Mouse (Mus musculus) Muller cell, postnatal 12 days (primary cell): ENCODE data around the gene Fshr.
"Not testable (repeated sequence)": the region's sequence is repeated elsewhere in the genome, so short reads cannot be mapped to it uniquely, and the experiment has no call there.

ENCODE experiments used
- DNase-seq: peaks from one replicate; pipeline ENCODE4 v3.0.0-alpha.2; 2015; ENCODE audit errors: inconsistent ontology term

Fshr gene

DNA sequence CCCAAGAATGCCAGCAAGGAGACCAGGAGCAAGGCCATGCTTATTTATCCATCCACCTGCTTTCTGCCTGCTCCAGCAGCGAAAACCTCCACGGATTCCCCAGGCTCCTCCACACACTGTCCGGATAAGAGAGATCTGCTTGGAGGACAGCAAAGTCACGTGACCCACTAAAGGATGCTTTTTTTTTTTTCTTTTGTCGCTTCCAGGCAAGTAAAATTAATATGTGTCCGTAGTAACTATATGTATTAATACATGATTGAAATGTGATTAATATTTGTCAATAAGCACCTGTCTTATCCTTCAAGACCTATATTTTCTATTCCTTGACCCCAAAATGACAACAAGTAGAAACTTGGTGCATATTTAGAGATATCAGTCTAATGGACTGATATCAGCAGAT is at the start of gene Fshr:
Fshr (minus strand) TSS at position 101 of the 400 bp plus-strand sequence.
- DNase-seq, result no peak

DNA sequence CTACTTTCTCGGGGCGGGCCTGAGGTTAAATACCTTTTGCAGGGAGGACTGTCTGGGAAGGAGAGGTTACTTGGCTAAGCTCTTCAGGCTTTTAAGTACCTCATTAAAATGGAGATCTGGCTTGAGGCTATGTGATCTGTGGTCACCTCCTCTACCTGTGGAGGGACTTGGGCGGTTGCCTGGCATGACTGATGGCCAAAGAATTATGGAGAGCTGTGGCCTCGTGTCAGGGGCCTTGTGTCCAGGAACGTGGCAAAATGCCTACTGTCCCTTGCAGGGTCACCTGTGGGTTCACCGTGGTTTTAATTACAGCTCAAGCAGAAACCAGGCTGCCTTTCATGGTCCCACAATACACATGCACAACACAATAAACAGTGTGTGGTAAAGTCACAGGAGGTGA is 1.7 kb upstream of the Fshr start:
- peak; percentile 34 for DNase-seq

DNA sequence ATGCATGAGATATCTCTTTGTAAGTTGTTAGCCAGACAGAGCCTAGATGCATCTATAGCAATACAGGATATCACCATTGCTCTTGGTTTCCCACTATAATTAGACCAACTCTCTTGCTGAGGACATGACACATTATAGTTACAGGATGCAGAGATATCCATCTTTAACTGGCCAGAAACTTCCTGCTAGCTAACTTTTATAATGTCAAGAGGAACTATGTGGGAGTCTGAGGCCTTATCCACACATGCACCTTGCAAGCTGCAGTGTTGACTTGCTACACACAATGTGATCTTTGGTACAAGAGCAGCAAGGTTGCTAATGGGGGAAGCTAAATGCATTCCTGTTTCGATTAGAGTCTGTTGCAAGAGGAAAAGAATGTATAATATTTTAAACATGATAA is 26.9 kb downstream of the Fshr start:
- no peak for DNase-seq

DNA sequence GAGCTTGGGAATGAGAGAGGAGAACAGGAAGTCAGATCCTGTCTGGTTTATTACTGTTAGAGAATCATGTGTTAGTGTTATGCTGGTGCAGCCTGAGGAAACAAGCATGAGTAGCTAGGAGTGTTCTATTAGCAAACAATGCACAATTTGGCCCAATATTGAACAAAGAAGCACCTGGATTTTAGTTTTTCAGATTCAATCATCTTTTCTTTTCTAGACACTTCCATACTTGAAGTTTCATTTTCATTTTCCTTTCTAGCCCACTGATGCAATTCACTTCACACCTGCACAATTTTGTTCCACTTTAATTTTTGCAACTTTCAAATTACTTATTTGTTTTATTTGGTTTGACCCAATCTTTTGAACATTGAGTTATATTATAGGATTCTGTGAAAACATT is 35.7 kb downstream of the Fshr start:
- no peak for DNase-seq

DNA sequence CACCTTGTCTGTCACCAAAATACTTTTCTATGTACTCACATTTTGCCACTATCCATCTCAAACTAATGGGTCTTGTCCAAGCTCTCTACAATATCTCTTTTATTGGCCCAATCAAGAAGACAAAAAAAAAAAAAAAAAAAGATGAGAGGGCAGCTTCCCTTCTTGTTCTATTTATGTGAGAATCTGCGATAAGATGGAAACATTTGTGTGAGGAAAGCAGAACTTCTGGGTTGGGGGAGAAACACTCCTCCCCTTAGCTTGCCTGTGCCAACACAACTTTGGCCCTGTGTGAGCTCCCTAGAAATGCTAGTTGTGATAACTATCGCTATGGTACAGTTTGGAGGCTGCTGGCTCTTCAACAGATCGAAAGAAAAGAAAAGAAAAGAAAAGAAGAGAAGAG is 38.0 kb downstream of the Fshr start:
- DNase-seq, result no peak

DNA sequence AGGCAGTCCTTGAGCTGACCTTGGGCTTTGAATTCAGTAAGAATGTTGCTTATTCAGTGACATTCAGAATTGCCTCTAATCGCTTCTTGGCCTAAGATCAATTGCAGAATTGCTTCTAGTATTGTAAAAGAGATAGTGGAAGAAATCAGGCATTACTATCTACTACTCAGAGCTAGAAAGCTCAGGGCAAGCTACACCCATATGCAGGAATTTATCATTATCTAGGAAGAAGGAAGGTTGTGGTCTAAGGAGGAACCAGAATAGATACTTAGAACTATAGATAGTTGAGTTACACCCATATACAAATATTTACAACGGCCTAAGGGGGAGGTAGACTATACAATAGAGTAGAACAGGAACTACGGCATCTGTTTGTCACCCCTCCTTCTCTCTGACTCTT is 41.1 kb downstream of the Fshr start:
- not testable (repeated sequence) for DNase-seq

DNA sequence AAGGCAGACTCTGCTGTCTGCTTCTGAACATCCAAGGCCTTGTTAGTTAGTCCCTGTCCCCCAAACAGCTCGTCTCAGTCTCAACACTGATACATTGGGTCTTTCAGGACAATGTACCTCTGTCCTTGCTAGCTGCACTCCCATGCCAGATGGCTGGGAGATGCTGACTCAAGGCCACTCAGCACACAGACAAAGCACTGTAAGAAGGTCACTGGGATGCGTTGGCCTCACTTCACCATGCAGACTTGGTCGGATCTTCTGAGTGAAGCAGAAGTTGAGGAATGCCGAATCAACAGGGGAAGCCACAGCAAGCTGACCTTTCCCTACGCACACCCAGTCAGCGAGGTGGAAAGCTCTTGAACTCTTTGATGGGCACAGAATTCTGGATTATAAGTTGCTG is 55.7 kb downstream of the Fshr start:
- DNase-seq, result peak; percentile 78

DNA sequence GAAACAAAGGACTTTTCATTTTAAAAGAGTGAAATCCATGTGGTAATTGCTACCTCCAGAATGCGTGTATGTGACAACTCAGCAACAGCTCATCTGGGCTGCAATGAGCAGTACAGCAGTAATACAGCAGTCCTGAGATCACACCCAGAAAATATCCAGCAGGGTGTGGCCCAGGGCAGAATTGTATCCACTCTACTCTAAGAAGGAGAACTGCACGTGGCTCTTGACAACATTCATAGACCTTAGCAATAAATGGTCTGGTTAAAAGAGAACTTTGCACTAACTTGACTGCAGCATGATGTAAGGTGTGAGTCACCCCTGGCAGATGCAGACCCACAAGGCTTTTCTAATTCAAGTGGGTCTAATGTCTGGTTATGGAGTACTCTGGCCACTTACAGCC is 80.5 kb downstream of the Fshr start:
- no peak for DNase-seq

DNA sequence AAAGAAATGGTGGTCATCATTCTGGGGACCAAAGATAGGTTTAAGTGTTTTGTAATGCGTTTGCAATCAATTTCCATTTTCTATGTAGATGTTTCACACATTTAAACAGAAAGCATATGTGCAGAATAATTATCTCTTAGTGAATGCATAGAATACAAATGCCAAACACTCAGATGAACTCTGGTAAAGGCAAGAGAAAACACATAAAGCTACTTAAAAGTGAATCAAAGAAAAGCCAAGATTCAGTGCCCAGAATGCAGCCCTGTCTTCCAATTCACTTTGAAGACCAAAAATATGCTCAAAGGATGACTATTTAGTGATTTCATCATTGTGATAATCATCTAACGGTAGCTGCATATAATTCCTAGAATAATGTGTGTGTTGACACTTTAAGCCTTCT is 81.2 kb downstream of the Fshr start:
- no peak for DNase-seq

DNA sequence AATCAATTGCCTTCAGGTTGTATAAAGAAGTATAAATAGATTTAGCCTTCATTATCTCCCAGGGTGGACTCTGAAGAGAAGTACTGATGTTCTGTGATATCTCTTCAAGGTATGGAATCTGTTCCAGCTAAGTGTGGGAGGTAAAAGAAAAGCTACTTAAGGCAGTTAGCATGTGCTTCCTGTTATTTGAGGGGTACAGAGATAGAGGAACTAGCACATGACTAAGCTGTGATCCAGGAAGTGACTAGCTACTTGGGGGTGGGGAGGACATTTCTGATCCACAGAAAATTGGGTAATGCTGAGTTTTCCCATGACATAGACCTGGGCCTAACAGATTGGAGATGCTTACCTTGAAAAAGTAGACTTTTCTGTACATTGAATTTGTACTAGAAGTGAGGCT is 86.5 kb downstream of the Fshr start:
- DNase-seq, result no peak

DNA sequence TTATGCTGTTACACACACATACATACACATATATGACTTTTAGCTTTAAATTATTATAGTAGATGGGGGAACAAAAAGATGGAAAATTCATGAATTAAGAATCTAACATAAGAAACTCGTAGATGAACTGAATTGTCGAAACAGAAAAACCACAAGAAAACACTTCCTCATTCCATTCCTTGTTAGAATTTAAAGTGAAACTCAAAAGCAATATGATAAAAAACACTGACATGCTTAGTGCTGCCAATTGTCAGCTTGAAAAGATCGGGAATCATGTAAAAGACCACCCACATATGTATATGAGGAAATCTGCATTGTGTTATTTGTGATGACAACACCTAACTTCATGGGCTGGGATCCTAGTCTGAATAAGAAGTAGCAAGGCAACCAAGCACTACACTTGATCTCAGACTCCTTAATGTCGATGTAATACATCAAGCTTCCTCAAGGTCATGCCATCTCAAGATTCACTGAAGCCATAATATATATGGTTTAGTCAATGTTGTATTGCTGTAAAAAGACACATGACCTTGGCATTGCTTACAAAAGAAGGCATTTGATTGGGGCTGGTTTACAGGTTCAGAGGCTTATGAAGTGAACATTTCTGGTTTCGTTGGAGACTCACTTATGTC is 99.6 kb downstream of the Fshr start:
- no peak for DNase-seq

DNA sequence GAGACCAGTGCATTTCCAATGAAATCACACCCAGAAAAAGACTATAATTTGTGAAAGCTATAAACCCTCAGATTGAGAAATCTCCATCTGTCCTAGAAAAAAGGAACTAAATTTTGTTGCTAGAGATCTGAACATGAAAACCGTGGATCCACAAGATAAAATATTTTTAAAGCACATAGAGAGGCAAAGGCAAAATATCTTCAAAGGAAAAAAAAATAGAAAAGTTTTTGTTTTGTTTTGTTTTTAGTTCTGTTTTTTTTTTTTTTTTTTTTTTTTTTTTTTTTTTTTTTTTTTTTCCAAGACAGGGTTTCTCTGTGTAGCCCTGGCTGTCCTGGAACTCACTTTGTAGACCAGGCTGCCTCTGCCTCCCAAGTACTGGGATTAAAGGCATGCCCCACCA is 100.7 kb downstream of the Fshr start:
- DNase-seq, result not testable (repeated sequence)

DNA sequence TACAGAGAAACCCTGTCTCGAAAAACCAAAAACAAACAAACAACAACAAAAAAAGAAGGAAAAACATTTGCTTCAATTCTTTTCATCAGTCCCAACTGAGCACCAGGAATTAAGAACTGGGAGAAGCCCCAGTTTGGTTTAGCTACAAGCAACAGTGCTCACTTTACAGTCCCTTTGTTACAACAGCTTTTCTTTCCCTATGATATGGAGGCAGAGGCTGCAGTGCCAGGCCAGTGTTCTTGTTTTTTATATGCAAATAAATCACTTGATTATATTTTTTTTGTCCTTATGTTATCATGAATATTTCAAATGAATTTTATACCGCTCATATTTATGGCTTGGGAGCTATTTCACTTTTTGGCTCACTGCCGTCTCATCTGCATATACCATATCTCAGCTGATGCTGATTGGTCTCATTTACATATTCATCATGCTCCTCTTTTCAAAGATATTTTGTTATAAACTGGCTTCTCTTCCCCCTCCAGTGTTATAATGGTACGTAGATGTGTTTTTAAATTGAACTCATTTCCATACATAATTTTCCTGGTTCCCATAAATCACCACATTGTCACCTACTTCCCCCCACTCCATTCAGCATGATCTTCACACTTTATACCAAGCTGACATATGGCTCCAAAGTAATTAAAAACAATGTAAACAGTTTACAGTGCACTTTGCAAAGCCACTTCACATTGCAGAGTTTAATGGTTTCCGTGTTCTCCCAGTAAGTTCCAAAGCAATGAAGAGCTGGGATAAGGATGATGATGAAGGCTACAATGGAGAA is 110.6 kb downstream of the Fshr start:
- no peak for DNase-seq

DNA sequence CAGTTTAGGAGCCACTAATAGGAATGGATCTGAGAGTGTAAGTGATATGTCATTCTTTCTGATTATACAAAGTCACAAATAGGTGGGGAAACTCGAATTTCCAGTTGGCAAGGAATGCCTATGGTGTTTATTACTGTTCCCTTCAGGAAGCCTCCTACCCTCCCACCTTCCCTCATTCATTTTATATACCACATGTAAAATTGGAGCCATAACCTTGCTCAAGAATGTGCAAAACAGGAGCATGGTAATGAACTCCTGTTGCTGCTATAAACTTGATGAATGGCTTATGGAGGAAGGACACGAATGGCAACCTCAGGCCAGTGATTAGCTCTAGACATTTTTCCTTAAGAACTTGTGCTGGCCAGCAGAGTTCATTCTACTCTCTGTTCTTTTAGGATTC is 117.6 kb downstream of the Fshr start:
- no peak for DNase-seq

DNA sequence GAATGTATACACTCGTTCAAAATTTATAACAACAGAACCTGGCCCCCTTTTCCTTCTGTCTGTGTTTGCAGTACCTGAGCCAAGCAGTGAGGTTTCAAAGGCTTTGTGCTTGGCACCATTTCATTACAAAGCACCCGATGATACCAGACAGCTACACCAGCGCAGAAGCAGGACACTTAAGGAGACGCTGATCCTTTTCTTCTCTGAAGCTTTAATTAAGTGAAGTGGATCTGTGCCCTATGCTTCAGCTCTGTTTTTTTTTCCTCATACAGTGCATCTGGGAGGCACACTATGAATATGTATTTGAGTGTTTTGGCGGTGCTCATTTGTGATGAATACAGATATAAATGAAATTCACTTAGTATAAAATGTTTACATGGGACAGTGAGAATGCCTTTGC is 120.8 kb downstream of the Fshr start:
- DNase-seq, result no peak

DNA sequence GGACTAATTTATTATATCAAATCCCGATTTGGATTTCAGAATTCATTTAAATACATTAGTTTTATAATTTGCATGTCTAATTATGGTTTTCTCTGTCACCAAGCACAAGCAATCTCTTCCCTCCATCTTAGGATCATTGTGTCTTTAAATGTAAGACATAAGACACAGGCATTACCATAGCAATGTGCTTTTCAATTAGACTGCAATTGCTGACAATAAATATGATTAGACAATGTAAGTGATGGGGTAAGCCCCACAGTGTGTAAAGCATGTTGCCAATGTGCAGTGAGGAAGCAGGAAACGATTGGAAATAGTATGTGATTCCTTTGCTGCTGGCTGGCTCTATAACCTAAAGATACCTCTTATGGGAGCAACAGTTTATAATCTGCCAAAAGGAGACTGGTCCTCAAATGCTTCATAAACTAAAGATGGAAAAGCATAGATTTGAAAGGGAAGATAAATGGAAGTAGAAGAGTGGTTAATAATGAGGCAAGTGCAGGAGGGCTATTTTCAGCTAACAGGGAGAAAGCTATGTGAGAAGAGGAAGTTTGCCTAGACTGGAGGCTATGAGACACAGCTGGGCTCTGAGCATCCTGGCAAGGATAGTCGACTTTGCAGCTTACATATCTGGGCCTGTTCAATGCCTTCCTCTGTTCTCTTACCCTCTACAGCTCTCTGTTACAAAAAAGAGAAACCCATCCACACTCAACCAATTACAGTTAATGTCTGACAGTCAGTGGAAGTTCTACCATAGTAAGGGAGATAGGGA is 136.0 kb downstream of the Fshr start:
- peak; percentile 42 for DNase-seq

DNA sequence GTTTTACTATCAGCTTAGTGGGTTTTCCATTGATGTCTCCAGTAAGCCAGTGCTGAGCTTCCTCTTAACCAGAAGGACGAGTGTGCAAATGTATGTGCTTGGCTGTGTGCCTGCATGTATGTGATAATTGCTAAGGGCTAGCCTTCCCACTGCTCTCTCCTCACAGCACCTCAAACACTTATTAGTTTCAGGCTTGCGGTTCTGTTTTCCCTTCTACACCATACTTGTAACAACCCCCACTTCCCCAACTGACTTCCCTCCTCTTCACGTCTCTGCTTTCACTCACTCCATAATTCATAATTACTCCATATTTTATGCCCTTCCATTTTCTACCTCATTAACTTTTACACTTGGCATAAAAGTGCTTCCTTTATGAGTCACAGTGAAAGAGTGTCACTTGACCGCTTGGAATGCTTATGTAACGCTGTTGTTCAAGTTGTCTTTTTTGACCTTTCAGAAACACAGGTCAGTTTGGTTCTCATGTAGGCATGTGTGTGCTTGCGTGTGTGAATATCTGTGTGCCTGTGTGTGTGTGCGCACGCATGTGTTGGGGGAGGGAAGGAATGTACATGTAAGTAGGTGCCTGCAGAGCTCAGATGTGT is 138.0 kb downstream of the Fshr start:
- peak; percentile 89 for DNase-seq

DNA sequence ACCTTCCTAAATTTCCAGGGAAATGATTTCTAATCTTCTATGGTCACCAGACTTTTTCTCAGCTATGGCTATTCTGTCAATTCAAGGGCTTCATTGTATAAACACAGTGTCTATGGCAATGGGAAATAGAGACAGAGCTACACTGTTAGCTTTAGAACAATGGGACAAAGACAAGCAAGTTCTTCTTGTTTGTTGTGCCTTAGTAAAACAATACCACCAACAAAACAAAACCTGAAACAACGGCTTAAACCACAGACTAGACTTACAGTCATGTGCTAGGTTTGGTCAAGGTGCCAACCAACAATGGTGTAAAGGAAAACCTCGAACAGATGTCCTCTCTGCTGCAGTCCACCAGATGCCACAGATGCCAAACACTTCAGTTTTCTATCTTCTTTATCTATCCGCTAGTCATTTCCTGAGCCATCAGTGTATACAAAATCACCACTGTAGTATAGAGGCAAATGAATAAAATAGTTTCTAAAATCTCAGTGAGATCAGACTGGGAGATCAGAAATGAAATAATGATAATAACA is 149.4 kb downstream of the Fshr start:
- DNase-seq, result no peak

DNA sequence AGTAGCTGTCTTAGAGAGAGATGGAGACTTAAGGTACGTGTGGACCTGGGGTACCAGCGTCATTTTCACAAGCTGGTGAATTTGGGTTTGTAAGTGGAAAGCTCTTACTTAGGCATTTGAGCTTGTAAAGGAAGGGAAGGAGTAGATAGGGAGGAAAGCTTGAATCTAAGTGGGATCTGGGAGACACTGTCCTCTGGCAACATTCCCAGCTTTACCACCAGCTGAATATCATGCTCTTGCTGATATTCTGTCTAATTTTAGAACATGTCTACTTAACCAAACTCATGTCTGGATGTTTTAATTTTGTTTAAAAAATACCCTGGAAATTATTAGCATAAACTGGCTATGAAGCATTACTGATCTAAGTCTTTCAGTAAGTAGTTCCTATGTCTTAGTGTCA is 151.4 kb downstream of the Fshr start:
- no peak for DNase-seq

DNA sequence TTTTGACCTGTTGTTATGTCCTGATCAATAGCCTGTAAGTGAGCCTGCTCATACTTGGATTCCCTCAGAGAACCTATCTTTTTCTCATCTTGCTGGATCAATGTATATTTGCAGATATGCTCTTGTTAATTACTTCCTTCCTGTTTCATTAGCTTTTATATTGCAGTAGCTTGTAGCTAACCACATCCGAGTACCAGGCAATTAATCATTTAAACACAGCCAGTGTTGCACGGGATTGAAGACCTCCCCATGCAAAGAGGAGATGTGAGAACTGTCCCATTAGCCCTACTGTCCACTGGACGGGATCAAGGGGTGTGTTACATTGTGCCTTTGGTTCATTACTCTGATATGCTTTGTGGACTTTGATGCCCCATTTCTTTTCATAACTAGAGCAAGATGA is 154.5 kb downstream of the Fshr start:
- no peak for DNase-seq

DNA sequence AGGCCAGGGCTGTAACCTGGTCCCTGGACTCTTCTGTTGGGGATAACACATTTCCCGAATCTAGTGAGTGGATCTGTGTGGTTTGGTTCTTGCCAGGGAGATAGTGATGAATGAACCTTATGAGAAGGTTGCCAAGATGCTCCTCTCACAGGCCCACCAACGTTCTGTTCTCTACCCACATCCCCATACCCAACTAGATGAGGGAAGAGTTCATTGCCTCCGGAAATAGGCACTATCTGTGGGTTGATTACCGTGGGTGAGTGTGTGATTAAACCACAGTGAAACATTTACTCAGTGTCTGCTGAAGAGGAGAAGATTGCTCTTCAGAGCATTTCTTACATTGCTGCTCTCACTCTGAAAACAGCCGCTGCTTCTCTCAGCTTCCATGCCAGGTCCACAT is 163.8 kb downstream of the Fshr start:
- DNase-seq, result no peak

DNA sequence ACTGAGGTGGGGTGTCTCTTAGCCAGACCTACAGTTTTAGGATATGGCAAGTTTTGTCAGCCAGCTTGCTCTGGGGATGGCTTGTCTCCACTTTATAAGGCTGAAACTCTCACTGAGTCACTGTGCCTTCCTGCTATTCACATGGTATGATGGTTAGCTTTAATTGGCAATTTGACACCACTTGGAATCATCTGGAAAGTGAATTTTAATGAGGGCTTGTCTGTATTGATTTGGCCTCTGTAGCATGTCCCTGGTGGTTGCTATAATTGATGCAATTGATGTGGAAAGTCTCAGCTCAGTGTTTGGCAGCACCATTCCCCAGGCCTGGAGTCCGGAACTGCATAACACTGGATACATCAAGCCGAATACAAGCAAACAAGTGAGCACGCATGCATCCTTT is 164.4 kb downstream of the Fshr start:
- DNase-seq, result peak; percentile 82
